Mouse (Mus musculus) B cell, adult 2 months (primary cell): ENCODE results near the gene Slc24a4.

Source experiments
- DNase-seq, 2 experiments: peaks; one replicate each; pipeline ENCODE4 v3.0.0; 2022

Slc24a4 gene

GRCm38 (mm10) chr12:102310261-102310660, 181.7 kb downstream of the Slc24a4 start:
- DNase-seq: peak; percentile 34 to 44

GRCm38 (mm10) chr12:102311454-102311853, 182.9 kb downstream of the Slc24a4 start:
- DNase-seq: no peak
